Mouse (Mus musculus): ENCODE measurements at regions not wholly inside any gene's neighbourhood (a gene's known extent, or its start where the extent isn't known, plus 50 kb on each side); places are given as distances from the start of the nearest gene placed in this dataset.
A peak's percentile ranks its signal among the peaks of the same experiment; 100 is the strongest.

- 18% methylated on average over 4 of the region's 4 CpGs for WGBS
These were observed 73.5 kb downstream of the Tmem114 start for GRCm38 (mm10) chr16:8351424-8351823.

GRCm38 (mm10) chr16:8349148-8349547 lies 75.8 kb downstream of the Tmem114 start:
- H3K4me3 ChIP-seq (replicated peaks; ENCODE audit: insufficient read depth, low read depth, low read length): no peak overlapping the region
- no peaks in the 10 kb centered on the region for H3K27me3 ChIP-seq (ENCODE audit: control insufficient read depth, insufficient read depth, low read length)
- TF ChIP-seq POLR2A (IDR thresholded peaks at IDR 0.05; ENCODE audit: borderline replicate concordance, insufficient read depth, low read length): no peak
- no peak for TF ChIP-seq CTCF (IDR thresholded peaks at IDR 0.05; ENCODE audit: borderline replicate concordance, insufficient read depth, low read depth, low read length)
- no peak for DNase-seq
- 64% methylated on average over 3 of the region's 3 CpGs for WGBS
- H3K4me1 ChIP-seq (ENCODE audit: control insufficient read depth, insufficient read depth, low read length): no peaks in the 10 kb centered on the region
- H3K27ac ChIP-seq (ENCODE audit: insufficient read depth, low read length): no peak overlapping the region

More at GRCm38 (mm10) chr16:8351424-8351823, 73.5 kb downstream of the Tmem114 start:
- Histone ChIP-seq H3K27ac (ENCODE audit: insufficient read depth, low read length) (no peak overlapping the region), H3K27me3 (ENCODE audit: control insufficient read depth, insufficient read depth, low read length) (no peaks in the 10 kb centered on the region), H3K4me3 (replicated peaks; ENCODE audit: insufficient read depth, low read depth, low read length) (no peak overlapping the region), H3K4me1 (ENCODE audit: control insufficient read depth, insufficient read depth, low read length) (no peaks in the 10 kb centered on the region)
- no peak for DNase-seq
- TF ChIP-seq POLR2A (IDR thresholded peaks at IDR 0.05; ENCODE audit: borderline replicate concordance, insufficient read depth, low read length): no peak
- TF ChIP-seq CTCF (IDR thresholded peaks at IDR 0.05; ENCODE audit: borderline replicate concordance, insufficient read depth, low read depth, low read length): no peak

GRCm38 (mm10) chr16:8348645-8349044 lies 76.3 kb downstream of the Tmem114 start:
- Histone ChIP-seq H3K27ac (ENCODE audit: insufficient read depth, low read length) (no peak overlapping the region), H3K4me1 (ENCODE audit: control insufficient read depth, insufficient read depth, low read length) (no peaks in the 10 kb centered on the region), H3K27me3 (ENCODE audit: control insufficient read depth, insufficient read depth, low read length) (no peaks in the 10 kb centered on the region), H3K4me3 (replicated peaks; ENCODE audit: insufficient read depth, low read depth, low read length) (no peak overlapping the region)
- TF ChIP-seq CTCF (IDR thresholded peaks at IDR 0.05; ENCODE audit: borderline replicate concordance, insufficient read depth, low read depth, low read length) (no peak), POLR2A (IDR thresholded peaks at IDR 0.05; ENCODE audit: borderline replicate concordance, insufficient read depth, low read length) (no peak)
- DNase-seq: peak; percentile 9 to 22
- WGBS: 51% methylated on average over 5 of the region's 5 CpGs

GRCm38 (mm10) chr16:8345216-8345615 lies 79.7 kb downstream of the Tmem114 start:
- 80% methylated on average over 7 of the region's 7 CpGs for WGBS
- no peak for TF ChIP-seq POLR2A (IDR thresholded peaks at IDR 0.05; ENCODE audit: borderline replicate concordance, insufficient read depth, low read length)
- no peak for TF ChIP-seq CTCF (IDR thresholded peaks at IDR 0.05; ENCODE audit: borderline replicate concordance, insufficient read depth, low read depth, low read length)
- Histone ChIP-seq H3K4me3 (replicated peaks; ENCODE audit: insufficient read depth, low read depth, low read length) (no peak overlapping the region), H3K4me1 (ENCODE audit: control insufficient read depth, insufficient read depth, low read length) (no peaks in the 10 kb centered on the region), H3K27me3 (ENCODE audit: control insufficient read depth, insufficient read depth, low read length) (no peaks in the 10 kb centered on the region), H3K27ac (ENCODE audit: insufficient read depth, low read length) (no peak overlapping the region)
- peak in 1 of 2 experiments; percentile 5 for DNase-seq

GRCm38 (mm10) chr16:8333081-8333710 lies 91.7 kb downstream of the Tmem114 start:
- TF ChIP-seq POLR2A (IDR thresholded peaks at IDR 0.05; ENCODE audit: borderline replicate concordance, insufficient read depth, low read length) (no peak), CTCF (IDR thresholded peaks at IDR 0.05; ENCODE audit: borderline replicate concordance, insufficient read depth, low read depth, low read length) (peak; percentile 62)
- 14% methylated on average over 8 of the region's 8 CpGs for WGBS
- peak; percentile 18 to 24 for DNase-seq

GRCm38 (mm10) chr16:8311996-8312395 lies 112.9 kb downstream of the Tmem114 start:
- TF ChIP-seq CTCF (IDR thresholded peaks at IDR 0.05; ENCODE audit: borderline replicate concordance, insufficient read depth, low read depth, low read length) (no peak), POLR2A (IDR thresholded peaks at IDR 0.05; ENCODE audit: borderline replicate concordance, insufficient read depth, low read length) (no peak)
- H3K4me1 ChIP-seq (ENCODE audit: control insufficient read depth, insufficient read depth, low read length): no peaks in the 10 kb centered on the region
- no peaks in the 10 kb centered on the region for H3K27me3 ChIP-seq (ENCODE audit: control insufficient read depth, insufficient read depth, low read length)
- 11% methylated on average over 7 of the region's 7 CpGs for WGBS
- DNase-seq: no peak
- H3K4me3 ChIP-seq (replicated peaks; ENCODE audit: insufficient read depth, low read depth, low read length): no peak overlapping the region
- no peak overlapping the region for H3K27ac ChIP-seq (ENCODE audit: insufficient read depth, low read length)

More at GRCm38 (mm10) chr16:8333081-8333710, 91.7 kb downstream of the Tmem114 start:
- no peaks in the 10 kb centered on the region for H3K4me1 ChIP-seq (ENCODE audit: control insufficient read depth, insufficient read depth, low read length)
- no peak overlapping the region for H3K4me3 ChIP-seq (replicated peaks; ENCODE audit: insufficient read depth, low read depth, low read length)
- H3K27me3 ChIP-seq (ENCODE audit: control insufficient read depth, insufficient read depth, low read length): no peaks in the 10 kb centered on the region
- no peak overlapping the region for H3K27ac ChIP-seq (ENCODE audit: insufficient read depth, low read length)

GRCm38 (mm10) chr16:8306389-8306788 lies 118.5 kb downstream of the Tmem114 start:
- Histone ChIP-seq H3K4me3 (replicated peaks; ENCODE audit: insufficient read depth, low read depth, low read length) (no peak overlapping the region), H3K4me1 (ENCODE audit: control insufficient read depth, insufficient read depth, low read length) (no peaks in the 10 kb centered on the region), H3K27ac (ENCODE audit: insufficient read depth, low read length) (no peak overlapping the region), H3K27me3 (ENCODE audit: control insufficient read depth, insufficient read depth, low read length) (no peaks in the 10 kb centered on the region)
- WGBS: 80% methylated on average over 8 of the region's 8 CpGs
- no peak for DNase-seq
- TF ChIP-seq CTCF (IDR thresholded peaks at IDR 0.05; ENCODE audit: borderline replicate concordance, insufficient read depth, low read depth, low read length) (no peak), POLR2A (IDR thresholded peaks at IDR 0.05; ENCODE audit: borderline replicate concordance, insufficient read depth, low read length) (no peak)

Data from cerebellum, adult 2 months (tissue).